Mouse (Mus musculus) ES-Bruce4 (cell line): ENCODE data around the gene Sirt6.

Experiments
- CTCF ChIP-seq: IDR thresholded peaks from one replicate; pipeline ENCODE4 v1.8.1; 2011; ENCODE audit warnings: low read depth, low read length
- EP300 ChIP-seq: IDR thresholded peaks from 2 replicates; pipeline ENCODE4 v1.6.1; 2011; ENCODE audit warnings: low read depth, low read length; ENCODE audit not compliant: insufficient read depth
- POLR2A ChIP-seq: IDR thresholded peaks from one replicate; pipeline ENCODE4 v1.8.1; 2011; ENCODE audit warnings: low read length; ENCODE audit not compliant: insufficient read depth

GRCm38 (mm10) chr10:81572133-81572671, 55.4 kb downstream of the Sirt6 start:
- TF ChIP-seq CTCF, result no peak
- TF ChIP-seq POLR2A, result no peak
- no peak for TF ChIP-seq EP300
